Mouse (Mus musculus) frontal cortex, adult (tissue): ENCODE results near the gene Arhgef39.
"Not testable (repeated sequence)": the region's sequence is repeated elsewhere in the genome, so short reads cannot be mapped to it uniquely, and the experiment has no call there.

Experiments
- ATAC-seq: cut with Nextera tagmentation; 2 replicates; pipeline ENCODE4 v1.9.2; 2017; ENCODE audit warnings: mild to moderate bottlenecking, moderate library complexity, mixed read lengths; ENCODE audit not compliant: low TSS enrichment

Gene Arhgef39

DNA sequence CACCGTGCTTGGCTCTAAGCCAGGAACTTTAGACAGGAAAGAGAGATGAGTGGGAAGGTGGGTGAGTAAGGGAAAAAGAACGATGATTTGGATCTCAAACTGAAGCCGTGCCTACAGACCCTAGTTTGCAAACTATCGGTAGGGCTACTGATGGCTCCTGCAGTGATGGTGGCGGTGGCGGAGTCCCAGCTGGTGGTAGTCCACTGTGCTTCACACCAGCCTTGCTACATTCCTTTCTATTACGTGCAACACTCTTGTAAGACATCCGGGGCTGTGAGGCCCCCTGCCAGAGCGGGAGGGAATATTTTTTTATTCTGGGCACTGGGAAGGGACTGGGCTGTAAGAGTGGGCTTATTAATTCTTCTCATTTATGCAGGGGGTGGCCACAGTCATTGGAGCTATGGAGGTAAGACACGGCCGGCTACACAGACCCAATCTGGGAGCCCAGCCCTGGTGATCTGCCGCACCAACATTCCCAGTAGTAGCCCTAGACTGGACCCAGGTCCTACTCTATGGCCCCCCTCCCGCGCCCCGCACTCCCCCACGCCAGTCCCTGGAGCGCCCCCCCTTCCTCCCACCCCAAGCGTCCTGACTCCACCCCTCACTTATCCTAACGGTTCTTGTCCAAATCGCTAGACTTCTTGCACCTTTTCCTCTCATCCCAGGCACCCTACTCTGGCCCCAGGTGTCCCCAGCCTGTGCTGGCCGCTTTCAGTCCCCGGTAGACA is 8.6 kb upstream of the Arhgef39 start:
- no peak; the same call in 1 of the 2 replicates for ATAC-seq

DNA sequence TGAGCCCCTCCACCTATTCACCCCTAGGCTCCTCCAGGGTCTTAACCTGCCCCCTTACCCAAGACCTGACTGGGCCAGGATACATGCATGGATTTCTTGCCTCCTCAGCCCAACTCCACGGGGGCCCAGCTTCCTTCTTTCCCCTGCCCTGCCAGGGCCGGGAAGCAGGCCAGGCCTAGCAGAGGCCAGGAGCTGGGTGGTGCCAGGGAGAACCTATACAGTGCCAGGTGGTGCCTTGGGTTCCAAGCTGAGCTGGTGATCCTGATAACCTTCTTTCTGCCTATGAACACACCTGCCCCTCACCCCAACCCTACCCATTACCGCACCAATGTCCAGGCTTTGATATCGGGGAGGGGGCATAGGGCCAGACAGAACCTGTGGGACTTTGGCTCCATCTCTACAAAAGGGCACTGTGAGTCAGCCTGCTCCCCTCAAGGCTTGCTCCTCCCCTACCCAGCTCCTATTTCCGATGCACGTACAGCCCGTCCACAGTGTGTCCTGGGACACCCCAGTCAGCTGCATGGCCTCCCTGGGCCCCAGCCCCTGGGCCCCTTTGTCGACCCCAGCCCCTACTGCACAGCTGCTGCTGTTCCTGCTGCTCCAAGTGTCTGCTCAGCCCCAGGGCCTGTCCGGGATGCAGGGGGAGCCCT is 7.2 kb upstream of the Arhgef39 start, which contains the start of gene Car9:
Car9 (plus strand) TSS at position 431 of the 650 bp plus-strand sequence.
- ATAC-seq = no peak

DNA sequence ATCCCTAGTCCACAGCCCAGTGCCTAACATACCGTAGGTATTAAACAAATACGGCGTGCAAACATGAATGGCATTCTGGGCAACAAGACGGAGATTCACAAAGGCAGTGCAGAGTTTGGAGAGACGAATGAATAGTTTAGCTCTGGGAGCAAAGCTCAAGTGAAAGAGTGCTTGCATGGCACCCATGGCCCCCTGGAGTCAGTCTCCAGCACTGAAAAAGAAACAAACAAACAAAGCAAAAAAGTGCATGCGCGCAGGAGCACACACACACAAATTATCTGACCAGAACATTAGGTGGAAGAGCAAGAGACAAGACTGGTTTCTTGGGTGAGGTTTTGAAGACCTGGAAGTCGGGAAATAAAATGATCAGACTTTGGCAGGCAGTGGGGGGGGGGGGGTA is 6.6 kb upstream of the Arhgef39 start:
- ATAC-seq = no peak

DNA sequence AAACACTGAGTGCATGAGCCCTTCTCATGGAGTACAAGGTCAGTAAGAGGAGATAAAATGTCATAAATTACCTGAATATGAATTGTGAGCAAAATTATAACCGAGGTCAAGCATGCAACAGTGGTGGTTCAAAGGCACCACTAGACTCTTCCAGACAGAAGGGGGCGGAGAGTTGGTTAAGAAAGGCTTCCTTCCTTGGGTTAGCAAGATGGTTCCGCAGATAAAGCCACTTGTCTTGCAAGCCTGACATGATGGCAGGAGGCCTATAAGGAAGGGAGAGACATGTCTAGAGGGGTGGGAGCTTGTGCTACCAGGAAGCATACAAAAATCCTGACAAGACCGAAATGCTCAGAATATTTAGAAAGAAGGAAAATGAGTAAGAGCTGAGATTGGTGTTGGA is 4.8 kb upstream of the Arhgef39 start:
- no peak for ATAC-seq

DNA sequence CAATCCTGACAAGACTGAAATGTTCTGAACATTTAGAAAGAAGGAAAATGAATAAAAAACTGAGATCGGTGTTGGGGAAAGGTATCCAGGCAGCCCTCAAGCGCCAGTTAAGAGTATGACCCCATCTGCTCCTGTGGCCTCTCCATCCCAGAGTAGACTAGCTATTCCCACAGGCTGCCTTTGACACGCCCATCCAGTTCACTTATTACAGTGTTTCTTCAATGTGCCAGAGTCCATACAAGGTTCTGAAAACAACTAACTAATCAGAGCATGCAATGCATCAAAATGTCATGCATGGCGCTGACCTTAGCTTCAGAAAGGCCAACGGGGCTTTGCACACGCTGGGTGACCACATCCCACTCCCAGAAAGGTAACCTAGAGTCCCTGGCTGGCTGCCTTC is 4.0 kb upstream of the Arhgef39 start:
- ATAC-seq = no peak

DNA sequence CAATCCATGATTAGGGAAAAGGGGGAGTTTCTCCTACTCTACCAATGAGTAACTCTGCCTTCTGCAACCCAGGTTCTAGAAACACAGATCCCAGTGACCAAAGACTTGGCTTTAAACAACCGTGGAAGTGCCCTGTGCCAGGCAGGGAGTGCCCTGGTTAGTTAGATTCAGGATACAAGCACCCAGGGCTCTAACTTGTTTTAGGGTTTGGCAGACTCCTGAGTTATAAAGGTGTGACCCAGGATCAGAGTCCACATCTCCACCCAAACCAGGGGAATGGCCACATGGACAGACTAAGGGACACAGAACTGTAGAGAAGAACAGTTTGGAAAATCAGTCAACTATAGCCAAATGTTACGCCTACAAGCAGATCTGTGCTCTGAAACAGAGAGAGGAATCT is 3.5 kb upstream of the Arhgef39 start:
- no peak for ATAC-seq

DNA sequence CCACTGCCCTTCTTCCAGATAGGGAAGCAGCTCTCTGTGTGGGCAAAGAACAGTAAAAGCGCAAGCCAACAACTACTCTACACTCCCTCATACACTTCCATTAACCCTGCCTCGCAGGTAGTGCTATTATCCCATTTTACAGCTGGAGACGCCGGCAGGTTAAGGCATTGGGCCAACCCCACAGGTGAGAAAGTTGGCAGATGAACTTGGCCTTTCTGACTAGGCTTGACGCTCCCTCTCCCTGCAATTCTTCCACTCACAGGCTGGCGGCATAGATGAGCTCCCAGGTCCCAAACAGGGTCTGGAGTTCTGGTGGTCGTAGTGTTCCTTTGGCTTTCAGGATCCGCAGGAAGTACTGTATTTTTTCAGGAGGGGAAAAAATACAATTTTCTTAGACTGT is 512 bp downstream of the Arhgef39 start:
- no peak for ATAC-seq

DNA sequence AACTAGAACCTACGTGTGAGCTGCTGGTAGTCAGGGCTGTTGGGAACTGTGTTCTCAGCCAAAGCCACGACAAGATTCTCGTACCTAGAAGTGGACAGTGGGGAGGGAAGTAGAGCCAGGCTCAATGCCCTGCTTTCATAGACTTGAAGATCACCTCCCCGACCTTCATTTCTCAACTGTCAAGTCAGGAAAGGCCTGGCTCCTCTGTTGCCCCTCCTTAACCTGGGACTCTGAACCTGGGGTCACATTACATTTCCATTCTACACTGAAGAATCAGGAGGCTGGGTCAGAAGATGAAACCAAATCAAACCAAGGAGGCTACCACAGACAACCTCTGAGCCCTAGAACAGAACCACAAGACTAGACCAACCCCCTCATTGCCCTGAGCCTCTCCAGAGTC is 1.5 kb downstream of the Arhgef39 start:
- no peak for ATAC-seq

DNA sequence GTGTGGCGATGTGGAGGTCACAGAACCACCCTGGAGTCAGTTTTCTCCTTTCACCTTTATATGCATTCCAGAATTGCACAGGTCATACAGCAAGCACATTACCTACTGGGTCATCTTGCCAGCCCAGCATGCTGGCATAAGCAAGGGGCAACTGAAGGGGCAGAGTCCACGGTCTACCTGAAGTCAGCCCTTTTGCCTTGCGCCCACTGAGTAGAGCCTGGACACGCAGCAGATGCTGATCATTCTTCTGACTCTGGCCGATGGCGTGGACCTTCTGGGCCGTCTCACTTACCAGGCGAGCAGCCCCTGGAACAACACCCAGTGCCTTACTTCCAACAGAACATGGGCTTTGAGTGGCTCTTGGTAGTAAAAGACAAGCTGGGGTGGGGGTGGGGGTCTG is 2.1 kb downstream of the Arhgef39 start:
- no peak for ATAC-seq

DNA sequence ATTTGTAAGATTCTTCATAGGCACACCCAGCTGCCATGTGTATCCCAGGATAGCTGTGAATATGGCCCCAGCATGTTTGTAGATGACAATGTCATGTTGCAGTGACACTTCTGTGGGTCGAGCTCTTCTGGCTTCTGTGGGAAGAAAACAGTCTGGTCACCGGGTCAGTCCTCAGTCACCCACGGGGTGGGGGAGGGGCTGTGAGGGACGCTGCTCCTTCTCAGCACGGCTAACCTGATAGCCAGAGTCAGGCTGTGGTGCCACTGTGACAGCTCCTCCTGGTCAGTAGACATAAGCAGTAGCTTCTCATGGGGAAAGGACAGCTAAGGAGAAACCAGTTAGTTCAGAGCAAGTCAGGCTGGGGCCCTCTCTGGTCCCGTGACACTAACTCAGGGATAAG is 2.9 kb downstream of the Arhgef39 start:
- ATAC-seq = no peak

DNA sequence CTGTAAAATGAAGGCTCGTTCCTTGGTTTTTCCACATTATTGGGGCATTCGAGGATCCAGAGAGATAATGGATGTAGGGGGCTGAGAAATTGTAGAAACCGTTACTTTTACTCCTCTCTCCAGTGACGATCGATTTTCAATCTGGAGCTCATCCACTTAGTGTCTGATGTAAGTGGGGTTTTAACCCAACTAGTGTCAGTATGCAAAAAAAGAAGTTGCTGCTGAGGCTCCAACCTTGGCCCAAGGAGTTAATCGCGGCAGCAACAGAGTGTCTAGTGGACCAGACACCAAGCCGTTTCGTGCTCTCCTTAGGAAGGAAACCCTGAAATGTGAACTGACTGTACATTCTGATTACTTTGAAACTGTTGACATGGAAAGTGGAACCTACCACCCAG is 5.7 kb downstream of the Arhgef39 start:
- no peak for ATAC-seq

DNA sequence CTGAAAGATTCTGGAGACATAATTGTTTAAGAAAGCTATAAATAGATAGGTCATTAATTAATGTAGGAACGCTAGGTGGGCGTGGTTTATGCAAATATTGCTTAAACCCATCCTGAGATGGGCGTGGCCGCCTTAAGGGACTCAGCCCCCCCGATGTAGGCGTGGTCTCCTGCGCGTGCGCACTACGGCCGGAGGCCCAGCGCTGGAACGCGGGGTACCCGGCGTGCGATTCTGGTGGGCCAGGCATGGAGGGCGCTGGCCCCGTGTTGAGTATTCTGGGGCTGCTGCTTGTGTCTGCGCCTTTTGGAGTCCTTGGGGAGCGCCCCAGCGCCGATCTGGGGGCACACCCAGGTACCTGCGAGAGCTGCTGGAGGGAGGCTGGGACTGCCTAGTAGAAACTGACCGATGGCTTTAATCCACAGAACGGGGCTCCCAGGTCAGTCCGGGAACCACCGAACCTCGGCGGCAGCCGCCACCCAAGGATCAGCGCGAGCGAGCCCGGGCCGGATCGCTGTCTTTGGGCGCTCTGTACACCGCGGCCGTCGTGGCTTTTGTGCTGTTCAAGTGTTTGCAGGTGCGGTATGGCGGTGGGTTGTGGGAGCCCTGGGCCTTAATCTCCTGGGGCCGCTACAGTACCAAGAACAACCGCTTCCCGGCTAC is 6.2 kb downstream of the Arhgef39 start:
- ATAC-seq = peak; percentile 79

DNA sequence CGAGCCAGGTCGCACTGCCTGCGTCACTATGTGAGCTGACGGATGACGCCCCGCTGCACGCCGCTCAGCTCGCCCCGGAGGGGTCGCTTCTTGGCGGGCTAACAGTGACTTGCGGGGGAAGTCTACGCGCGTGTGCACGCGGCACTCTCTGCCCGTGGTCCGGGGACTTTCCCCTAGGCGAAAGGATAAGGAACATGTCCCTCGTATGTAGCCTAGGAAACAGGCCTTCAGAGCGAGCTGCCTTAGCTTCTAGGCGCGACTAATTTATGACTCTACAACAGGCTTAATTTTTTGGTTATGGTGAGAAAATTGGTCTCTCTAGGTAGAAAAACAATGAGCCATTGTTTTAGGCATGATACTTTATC is 6.7 kb downstream of the Arhgef39 start, which contains the start of gene Ccdc107:
Ccdc107 (plus strand) TSS at position 80 of the 365 bp plus-strand sequence.
- ATAC-seq = peak; percentile 97

DNA sequence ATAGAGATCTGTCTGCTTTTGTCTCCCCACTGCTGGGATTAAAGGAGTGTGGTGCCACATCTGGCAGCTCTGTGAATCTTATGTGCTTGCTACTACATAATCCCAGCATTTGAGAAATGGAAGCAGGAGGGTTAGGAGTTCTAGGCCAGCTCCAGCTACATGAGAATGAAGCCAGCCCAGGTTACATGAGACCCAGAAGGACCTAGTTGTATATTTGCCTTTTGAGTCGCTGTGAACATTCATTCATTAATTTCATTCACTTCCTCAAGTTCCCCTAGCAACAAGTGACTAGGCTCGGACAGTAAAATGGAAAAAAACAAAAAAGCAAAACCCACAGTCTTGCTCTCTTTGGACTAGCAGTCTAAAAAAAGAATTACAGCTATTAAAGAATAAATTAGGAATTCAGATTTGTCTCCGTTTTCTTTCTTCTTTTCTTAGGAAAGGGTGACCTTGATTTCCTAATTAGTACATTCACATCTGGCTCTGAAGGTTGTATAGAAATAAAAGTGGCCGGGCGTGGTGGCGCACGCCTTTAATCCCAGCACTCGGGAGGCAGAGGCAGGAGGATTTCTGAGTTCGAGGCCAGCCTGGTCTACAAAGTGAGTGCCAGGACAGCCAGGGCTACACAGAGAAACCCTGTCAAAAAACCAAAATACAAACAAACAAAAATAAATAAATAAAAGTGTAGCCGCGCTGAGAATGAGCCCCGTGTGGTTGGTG is 7.2 kb downstream of the Arhgef39 start:
- no peak for ATAC-seq

DNA sequence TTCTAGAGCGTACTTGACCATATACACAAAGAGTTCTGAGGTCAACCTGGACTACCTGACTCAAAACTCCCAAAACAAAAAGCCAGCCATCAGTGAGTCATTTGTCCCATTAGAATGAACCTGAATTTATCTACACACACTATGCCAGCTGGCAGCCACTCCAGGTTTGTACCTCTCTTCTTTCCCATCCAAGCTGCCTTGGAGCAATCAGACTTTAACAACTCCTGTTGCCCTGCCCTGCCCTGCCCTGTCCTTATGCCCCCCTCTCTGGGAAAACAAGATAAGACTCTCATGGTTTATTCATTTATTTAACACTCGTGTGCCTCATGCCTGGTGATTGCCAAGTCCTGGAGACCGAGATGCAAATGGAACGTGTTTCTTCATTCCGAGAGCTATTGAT is 8.7 kb downstream of the Arhgef39 start:
- no peak for ATAC-seq

DNA sequence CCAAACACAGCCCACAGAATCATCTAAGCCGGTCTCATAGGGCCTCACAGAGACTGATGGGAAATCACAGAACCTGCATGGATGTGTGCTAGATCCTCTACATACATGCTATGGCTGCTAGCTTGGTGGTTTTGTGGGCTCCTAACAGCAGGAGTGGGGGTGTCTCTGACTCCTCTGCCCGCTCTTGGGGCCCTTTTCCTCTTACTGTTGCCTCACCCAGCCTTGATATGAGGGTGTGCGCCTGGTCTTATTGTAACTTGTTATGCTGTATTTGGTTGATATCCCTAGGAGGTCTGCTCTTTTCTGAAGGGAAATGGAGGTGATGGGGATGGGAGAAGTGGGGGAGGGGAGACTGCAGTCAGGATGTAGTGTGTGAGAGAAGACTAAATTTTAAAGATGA is 9.9 kb downstream of the Arhgef39 start:
- no peak for ATAC-seq

DNA sequence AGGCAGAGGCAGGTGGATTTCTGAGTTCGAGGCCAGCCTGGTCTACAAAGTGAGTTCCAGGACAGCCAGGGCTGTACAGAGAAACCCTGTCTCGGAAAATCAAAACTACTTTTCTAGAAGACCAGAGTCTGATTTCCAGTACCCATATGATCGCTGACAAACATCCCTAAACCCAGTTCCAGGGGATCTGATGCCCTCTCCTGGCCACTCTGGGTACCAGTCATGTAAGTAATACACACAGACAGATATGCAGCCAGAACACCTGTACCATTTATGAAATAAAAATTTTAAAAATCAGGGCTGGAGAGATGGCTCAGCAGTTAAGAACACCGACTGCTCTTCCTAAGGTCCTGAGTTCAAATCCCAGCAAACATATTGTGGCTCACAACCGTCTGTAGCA is 13.8 kb downstream of the Arhgef39 start:
- ATAC-seq = not testable (repeated sequence)

DNA sequence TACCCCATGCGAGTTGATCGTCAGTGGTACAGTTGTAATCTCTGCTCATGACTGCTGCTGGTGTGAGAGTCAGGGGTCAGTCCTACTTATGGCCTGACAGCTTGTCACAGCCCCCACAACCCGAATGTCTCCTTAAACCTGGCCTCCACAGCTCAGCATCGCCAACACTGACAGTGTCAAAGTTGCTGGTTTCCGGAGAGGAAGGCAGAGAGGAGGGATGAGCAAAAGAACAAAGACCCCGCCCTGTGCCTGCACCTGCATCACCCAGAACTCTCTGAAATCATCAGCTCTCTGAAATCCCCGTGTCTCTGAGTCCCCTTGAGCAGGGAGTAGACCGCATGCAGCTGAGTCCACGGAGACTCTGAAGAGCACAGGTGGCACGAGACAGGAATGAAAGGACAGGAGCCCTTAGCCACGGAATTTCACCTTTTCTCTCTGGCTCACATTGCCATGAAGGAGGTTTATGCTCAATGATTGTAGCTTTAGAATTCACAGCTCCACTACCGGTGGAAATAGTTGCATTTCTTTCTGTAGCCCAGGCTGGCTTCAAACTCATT is 15.9 kb downstream of the Arhgef39 start, which contains the start of gene Sit1:
Sit1 (minus strand) TSS at position 200 of the 557 bp plus-strand sequence.
- no peak for ATAC-seq

DNA sequence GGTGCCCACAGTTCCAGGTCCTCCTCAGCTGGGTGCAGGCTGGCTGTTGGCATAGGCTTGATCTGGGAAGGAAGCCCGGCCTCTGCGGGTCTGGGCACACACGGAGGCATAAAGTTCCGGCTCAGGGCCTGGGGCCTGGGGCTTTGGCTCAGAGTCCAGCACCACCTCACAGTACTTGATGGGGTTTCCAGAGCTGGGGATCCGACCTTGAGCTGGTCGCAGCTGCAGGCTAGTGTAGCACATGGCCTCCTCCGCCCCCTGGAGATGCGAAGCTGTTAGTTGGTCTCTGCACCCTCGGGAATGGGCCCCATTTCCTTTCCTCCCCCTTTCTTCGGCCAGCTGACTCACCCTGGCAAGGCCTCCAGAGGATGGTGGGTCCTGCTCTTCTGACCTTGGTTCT is 16.9 kb downstream of the Arhgef39 start:
- no peak for ATAC-seq

DNA sequence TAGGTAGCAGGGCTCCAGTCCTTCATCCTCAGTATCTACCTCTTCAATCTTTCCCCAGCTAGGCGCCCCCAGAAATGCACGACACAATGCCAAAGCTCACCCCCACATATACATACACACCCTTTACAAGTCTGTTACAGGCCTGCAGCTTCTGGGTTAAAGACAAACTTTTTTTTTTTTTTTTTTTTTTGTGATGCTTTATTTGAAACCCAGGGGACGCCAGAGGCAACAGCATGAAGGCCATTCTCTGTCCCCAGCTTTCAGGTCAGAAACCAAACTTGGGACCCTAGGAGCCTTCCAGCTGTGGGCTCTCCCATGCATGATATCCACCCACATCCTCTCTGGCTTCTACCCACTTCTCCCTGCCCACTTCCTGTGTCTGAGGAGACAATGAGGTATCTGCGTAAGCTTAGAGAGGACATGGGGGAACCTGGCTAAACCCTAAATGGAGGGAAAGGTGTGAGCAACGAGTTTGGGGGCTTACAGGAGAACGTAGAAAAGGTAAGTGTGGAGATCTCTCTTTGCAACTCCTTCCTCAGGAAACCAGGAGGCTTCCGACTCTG is 17.5 kb downstream of the Arhgef39 start:
- ATAC-seq = no peak

DNA sequence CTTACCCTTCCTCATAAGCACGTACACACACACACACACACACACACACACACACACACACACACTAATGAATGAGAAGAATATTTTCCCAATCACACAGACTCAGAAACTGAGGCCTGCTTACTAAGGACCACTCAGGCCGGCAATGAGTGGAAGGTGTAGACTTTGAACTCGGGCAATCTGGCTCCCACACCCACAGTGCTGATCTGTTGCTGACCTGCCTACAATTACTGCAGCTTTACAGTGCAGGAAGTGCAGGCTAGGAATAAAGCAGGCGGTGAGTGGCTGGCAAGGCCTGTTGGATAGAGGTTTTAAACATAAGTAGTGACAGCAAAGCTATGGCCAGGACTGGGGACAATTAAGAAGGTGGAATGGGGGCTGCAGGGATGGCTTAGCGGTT is 18.5 kb downstream of the Arhgef39 start:
- no peak for ATAC-seq
